Mouse (Mus musculus): Measurements from ENCODE around the gene Zbtb18.

Gene Zbtb18

DNA sequence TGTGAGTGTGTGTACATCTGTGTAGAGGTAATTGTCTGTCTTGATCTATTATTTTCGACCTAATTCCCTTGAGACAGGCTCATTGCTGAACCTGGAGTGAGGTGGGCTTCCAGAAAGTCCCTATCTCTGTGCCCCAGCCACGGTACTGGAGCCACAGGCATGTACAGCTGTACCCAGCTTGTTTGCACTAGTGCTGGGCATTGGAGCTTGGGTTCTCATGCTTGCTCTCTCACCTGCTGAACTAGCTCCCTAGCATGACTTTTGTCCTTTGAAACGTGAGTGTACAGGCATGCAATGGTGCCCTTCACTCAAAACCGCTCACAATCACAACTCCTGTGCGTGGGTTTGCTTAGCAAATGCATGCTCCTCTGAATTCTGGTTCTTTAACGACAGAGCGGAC lies 42.1 kb downstream of the Zbtb18 start:
- no peak for DNase-seq

GRCm38 (mm10) chr1:177484680-177485079 lies 42.5 kb downstream of the Zbtb18 start:
- DNase-seq = no peak

DNA sequence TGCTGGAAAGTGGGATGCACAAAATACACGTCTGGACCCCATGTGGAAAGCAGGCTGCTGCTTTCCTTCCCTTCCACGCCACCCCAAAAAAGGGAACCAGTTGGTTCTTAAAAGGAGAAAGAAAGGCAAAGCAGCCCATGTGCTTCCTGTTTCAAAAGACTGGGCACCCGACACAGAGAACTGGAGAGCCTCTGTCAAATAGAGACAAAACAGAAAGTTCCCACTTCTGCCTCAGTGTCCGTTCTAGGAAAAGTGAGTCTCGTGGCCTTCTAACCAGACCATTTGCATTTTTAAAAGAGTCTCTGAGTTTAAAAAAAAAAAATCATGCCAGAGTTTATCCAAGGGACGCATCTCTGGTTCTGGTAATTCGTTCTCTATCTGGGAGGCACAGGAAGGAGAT lies 47.7 kb downstream of the Zbtb18 start:
- DNase-seq = no peak

- no peak for DNase-seq
Observed at GRCm38 (mm10) chr1:177490808-177491207, 48.7 kb downstream of the Zbtb18 start.

GRCm38 (mm10) chr1:177491280-177491679 lies 49.1 kb downstream of the Zbtb18 start:
- DNase-seq = no peak

GRCm38 (mm10) chr1:177494306-177494705 lies 52.2 kb downstream of the Zbtb18 start:
- no peak for DNase-seq

GRCm38 (mm10) chr1:177494913-177495542 lies 52.9 kb downstream of the Zbtb18 start:
- no peak for DNase-seq
